Mouse (Mus musculus) embryonic fibroblast, embryonic 13.5 days (primary cell): ENCODE measurements at regions not wholly inside any gene's neighbourhood (a gene's known extent, or its start where the extent isn't known, plus 50 kb on each side); places are given as distances from the start of the nearest gene placed in this dataset.

ENCODE experiments used
- H3K27ac ChIP-seq: 2 replicates; pipeline ENCODE4 v1.5.1; 2012; ENCODE audit warnings: low read length, control low read depth, inconsistent platforms; ENCODE audit not compliant: insufficient read depth
- H3K4me1 ChIP-seq: 2 replicates; pipeline ENCODE4 v1.6.1; 2011; ENCODE audit warnings: low read length; ENCODE audit not compliant: control insufficient read depth, insufficient read depth
- H3K4me3 ChIP-seq: 2 replicates; pipeline ENCODE4 v1.5.1; 2011; ENCODE audit warnings: mild to moderate bottlenecking, control low read depth, low read length; ENCODE audit not compliant: insufficient read depth
- CTCF ChIP-seq: IDR thresholded peaks from 2 replicates; pipeline ENCODE4 v1.5.1; 2011; ENCODE audit warnings: mild to moderate bottlenecking, control low read depth, low read length, moderate library complexity, borderline replicate concordance; ENCODE audit not compliant: insufficient read depth
- POLR2A ChIP-seq: IDR thresholded peaks from 2 replicates; pipeline ENCODE4 v1.6.1; 2011; ENCODE audit warnings: low read depth, mild to moderate bottlenecking, control low read depth, low read length, moderate library complexity

DNA sequence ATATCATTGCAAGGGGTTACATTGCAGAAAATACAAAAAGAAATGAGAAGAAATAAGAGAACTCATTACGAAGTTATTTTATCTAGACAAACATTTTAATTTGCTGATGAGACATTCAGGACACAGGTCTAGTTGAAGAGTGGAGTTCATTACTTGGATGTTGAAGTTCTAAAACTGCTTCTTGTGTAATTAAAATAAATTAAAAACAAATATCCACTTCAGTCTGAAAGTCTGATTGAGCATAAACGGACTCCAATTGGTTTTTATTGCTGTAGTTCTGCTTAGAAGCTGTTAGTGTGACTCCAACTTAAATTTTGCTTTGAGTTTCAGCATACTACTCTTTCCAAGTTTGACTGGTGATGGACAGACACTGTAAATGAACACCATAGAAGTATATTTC is 238.3 kb downstream of the Mef2c start:
- Histone ChIP-seq H3K27ac (no peak overlapping the region), H3K4me3 (no peak overlapping the region), H3K4me1 (0 out of 2 replicates have a peak, but pooled peaks cover 2% of the 10 kb centered on the region)
- TF ChIP-seq CTCF (no peak), POLR2A (no peak)

DNA sequence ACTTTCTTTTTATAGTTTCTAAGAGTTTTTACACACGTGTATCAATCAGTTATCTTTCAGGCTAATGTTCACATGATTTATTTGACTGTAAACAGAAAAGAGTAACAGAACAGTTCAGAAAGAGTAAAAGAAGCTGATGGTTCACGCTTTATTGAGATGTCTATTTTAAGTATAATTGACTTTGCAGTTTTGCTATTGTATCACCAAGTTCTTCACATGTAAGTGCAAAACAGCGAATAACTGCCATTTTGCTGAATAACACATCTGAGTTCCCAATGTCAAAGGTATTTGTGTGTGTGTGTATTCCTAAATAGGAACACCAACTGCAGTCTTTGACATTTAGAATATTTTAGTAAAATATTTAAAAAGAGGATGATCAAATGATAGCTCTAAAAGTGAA is 238.7 kb downstream of the Mef2c start:
- H3K4me1 ChIP-seq, result 0 out of 2 replicates have a peak, but pooled peaks cover 2% of the 10 kb centered on the region
- no peak overlapping the region for H3K27ac ChIP-seq
- TF ChIP-seq CTCF, result no peak
- no peak for TF ChIP-seq POLR2A
- H3K4me3 ChIP-seq, result no peak overlapping the region

DNA sequence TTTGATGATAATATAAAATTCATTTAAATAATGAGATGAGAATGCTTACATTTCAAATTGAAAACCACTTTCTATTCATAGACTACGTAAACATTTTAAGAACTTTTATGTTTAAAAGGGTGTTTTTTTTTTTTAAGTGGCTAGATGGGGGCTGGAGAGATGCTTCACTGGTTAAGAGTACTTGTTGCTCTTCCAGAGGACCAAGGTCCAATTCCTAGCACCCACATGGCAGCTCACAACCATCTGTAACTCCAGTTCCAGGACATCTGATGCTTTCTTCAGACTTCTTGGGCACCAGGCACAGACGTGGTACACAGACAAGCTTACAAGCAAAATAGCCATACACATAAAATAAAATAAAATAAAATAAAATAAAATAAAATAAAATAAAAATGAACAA is 239.5 kb downstream of the Mef2c start:
- H3K27ac ChIP-seq, result no peak overlapping the region
- H3K4me3 ChIP-seq, result no peak overlapping the region
- TF ChIP-seq CTCF, result no peak
- no peak for TF ChIP-seq POLR2A
- 0 out of 2 replicates have a peak, but pooled peaks cover 2% of the 10 kb centered on the region for H3K4me1 ChIP-seq

DNA sequence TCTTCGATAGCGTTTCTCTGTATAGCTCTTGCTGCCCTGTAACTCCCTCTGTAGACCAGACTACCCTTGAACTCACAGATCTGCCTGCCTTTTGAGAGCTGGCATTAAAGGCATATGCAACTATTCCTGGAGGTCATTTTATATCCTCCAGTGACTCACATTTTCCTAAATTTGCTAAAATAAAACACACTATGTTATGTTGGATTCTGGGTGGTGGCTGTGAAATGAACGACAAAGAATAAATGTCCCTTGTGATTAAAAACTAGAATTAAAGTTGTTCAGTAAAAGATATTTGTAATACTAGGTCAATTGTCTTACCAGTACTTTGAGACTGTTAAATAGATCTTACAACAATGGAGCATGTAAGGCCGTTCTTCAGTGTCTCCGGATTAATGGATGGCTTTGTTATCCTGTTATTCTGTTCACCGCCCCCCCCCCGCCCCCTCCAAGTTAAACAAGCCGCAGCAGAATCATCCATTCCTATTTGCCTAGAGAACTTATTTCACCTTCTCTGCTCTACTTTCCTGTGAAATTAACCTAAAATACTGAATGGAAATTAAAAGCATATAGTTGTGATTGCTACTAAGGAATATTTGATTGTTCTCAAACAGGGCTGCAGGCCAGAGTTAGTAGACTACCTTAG is 240.4 kb downstream of the Mef2c start:
- Histone ChIP-seq H3K4me3 (no peak overlapping the region), H3K27ac (no peak overlapping the region)

DNA sequence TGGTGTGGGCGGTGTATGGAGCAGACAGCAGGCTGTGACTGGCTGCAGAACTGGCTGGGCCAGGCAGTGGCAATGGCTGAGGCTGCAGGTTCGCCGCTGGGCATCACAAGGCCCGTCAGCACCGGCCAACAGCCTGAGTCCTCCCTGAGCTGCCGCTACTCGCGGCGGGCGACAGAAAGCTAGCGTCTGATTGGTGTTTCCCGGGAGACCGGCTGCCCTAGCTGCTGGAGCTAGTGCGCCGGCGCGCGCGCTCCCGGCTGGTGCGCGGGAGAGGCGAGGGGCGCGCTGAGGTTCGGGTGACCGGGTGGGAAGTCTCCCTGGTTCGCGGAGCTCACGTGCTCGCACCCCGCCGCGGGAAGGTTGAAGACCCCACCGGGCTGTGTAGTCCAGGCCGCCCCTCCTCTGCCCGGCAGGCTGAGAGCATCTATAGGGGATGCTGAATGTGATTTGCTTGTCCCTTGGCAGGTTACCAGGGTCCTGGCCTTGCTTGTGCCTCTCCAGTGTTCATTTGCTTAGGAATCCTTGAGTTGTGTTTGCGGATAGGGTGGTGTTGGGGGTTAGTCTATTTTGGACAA is 241.2 kb downstream of the Mef2c start:
- Histone ChIP-seq H3K4me1 (no peaks in the 10 kb centered on the region), H3K27ac (no peak overlapping the region), H3K4me3 (peak overlapping the region; percentile 49)
- TF ChIP-seq POLR2A, result no peak
- TF ChIP-seq CTCF, result no peak

More for the DNA sequence above, 240.4 kb downstream of the Mef2c start:
- no peaks in the 10 kb centered on the region for H3K4me1 ChIP-seq
- TF ChIP-seq POLR2A (no peak), CTCF (no peak)

DNA sequence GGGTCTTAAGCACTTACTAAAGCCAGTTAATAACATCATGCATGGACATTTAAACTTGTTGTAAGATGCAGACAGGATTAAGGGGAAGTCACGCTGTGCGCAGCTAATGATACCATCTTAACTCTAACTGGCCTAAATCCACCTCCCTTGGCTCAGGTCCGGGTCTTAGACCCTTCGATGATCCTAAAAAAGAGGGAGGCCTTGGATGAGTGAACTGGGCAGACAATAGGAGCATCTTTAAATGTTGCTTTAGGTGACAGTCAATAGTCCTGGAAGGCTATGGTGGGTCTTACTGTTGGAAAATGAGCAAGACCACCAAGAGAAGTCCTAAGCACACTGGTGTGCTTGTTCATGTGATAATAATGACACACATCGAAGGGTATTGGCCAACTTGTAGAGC is 242.1 kb downstream of the Mef2c start:
- no peak for TF ChIP-seq CTCF
- no peak for TF ChIP-seq POLR2A

DNA sequence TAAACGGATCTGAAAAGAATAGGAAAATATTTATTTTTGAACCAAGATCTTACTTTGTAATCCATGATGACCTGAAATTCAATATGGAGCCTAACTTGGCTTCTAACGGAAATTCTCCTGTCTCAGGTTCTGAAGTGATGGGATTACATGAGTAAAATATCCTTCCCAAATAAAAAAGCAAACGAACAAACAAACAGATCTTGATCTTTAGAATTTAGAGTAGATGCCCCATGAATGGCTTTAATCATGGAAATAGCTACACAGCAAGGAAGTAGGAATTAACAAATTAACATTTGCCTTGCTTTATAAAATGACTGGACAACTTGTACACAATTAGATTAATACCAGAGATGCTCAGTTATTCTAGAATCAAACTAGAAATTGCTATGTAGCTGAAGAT is 243.8 kb downstream of the Mef2c start:
- no peak for TF ChIP-seq CTCF
- no peak for TF ChIP-seq POLR2A
- Histone ChIP-seq H3K4me3 (no peak overlapping the region), H3K27ac (no peak overlapping the region), H3K4me1 (no peaks in the 10 kb centered on the region)

More for the DNA sequence above, 242.1 kb downstream of the Mef2c start:
- no peak overlapping the region for H3K4me3 ChIP-seq
- no peaks in the 10 kb centered on the region for H3K4me1 ChIP-seq
- no peak overlapping the region for H3K27ac ChIP-seq

DNA sequence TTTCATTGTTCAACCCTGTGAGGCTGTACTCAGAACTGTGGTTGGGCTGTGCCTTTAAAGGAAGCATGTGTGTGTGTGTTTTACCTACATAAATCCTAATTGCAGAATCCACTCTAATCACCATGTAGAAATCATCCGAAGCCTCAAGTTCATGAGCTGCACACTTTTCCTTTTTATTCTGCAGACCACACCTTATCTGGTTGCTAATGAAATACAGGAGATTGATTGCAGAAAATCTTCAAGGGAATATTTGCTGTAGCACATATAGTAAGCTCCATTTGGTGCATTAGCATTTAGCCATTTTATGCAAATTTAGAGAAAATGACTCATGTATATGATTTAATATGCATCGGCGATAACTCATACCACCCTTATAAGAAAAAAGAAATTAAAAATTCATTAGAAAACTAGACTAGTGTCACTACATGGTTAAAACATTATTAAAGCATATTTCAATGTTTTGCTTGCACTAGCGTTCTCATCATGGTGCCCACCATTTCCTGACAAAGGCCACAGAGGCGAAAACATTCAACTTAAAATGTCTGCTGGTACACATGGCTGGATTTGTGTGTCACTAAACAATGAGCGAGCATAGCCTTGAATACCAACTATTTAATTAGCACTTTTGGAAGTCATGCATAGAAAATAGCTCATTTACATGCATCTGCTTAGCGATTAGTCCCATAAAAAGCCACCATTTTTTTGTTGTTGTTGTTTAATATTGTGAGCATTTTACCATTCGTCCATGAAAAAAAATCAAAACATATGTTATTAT is 245.7 kb downstream of the Mef2c start:
- TF ChIP-seq POLR2A, result no peak
- no peak for TF ChIP-seq CTCF
- H3K4me1 ChIP-seq, result no peaks in the 10 kb centered on the region
- no peak overlapping the region for H3K4me3 ChIP-seq
- no peak overlapping the region for H3K27ac ChIP-seq

DNA sequence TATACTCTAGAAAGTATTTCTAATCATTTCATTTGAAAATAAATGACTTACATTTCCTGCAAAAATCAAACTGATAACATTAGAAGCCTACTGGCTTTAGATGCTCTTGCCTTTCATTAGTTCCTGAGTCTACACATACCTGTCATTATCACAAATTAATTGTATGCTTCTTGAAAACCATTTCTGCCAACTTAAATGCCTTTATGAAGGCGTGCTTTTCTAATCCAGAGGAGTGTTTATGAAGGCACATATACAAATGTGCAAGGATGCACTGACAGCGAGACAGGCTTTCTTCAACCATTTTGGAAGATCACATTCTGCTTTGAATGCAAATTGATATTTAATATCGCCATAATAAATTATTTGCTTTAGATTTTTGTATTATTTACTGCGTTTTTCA is 246.6 kb downstream of the Mef2c start:
- Histone ChIP-seq H3K4me3 (no peak overlapping the region), H3K27ac (no peak overlapping the region), H3K4me1 (no peaks in the 10 kb centered on the region)
- TF ChIP-seq CTCF (no peak), POLR2A (no peak)

DNA sequence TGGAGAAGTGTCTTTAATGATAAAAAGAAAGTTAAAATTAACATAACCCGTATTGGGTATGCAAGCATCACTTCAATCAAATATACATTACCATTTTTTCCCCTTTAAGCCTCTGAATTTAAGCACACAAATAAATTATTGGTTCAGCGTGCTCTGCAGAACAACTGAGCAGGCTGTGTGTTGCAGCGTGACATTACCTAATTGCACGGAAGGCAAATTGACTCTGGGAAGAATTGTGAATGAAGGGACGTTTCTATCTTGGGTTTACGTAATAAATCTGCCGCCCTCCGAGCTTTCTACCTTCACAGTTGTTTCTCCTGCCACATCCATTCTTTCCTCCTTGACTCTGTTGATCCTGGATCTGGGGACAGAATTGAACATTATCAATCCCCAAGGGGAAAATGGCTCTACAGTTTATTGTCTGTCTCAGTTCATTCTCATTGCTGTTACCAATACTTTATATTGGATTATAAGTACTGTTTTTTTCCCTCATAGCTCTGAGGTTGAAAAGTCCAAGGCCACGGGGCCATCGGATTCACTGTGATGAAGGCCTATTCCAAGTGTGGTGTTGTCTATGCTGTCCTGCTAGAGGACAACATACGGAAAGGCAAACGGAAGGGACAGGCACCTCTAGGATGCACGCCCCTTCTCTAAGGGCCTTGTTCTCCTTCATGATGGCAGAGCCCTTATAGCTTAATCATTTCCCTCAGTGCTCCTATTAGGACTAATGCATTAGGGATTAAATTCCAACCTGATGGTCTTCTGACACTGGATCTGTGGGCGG is 256.7 kb downstream of the Mef2c start:
- no peak for TF ChIP-seq CTCF
- no peak for TF ChIP-seq POLR2A
- H3K27ac ChIP-seq, result no peak overlapping the region
- no peak overlapping the region for H3K4me3 ChIP-seq
- no peaks in the 10 kb centered on the region for H3K4me1 ChIP-seq
